Mouse (Mus musculus): ENCODE results near the gene Inpp5b. TPM values are rescaled to one million over a fixed set of nuclear protein-coding genes. Genes with fewer than 3 reads are reported as not detected.
"Not testable (repeated sequence)": the region's sequence is repeated elsewhere in the genome, so short reads cannot be mapped to it uniquely, and the experiment has no call there.

Gene Inpp5b
- total RNA-seq, 2 experiments from 2014 or later = 8.9 to 10.6 TPM

GRCm38 (mm10) chr4:124703881-124704796 is 37.5 kb upstream of the Inpp5b start:
- TF ChIP-seq CTCF (IDR thresholded peaks at IDR 0.05) = no peak
- intact Hi-C loops (cut with DNase I) = no loop called here
- DNase-seq = no peak
- Histone ChIP-seq H3K4me3 (peak overlapping the region; percentile 93), H3K27ac (peak overlapping the region; percentile 99)

- Histone ChIP-seq H3K27ac (peak overlapping the region; percentile 99), H3K4me3 (peak overlapping the region; percentile 93)
- peak; percentile 59 for DNase-seq
- TF ChIP-seq CTCF (IDR thresholded peaks at IDR 0.05) = no peak
- intact Hi-C loops (cut with DNase I) = no loop called here
Observed at GRCm38 (mm10) chr4:124704797-124705474, 36.7 kb upstream of the Inpp5b start.

GRCm38 (mm10) chr4:124705661-124706269 is 35.9 kb upstream of the Inpp5b start:
- peak overlapping the region; percentile 93 for H3K4me3 ChIP-seq

GRCm38 (mm10) chr4:124707381-124708199 is 34.1 kb upstream of the Inpp5b start:
- H3K27ac ChIP-seq = peak overlapping the region; percentile 21; the same call in 1 of the 2 replicates
- H3K4me3 ChIP-seq; intact Hi-C loops (cut with DNase I): not testable (repeated sequence)
- peak; percentile 48 for DNase-seq

More at GRCm38 (mm10) chr4:124705661-124706269, 35.9 kb upstream of the Inpp5b start:
- no peak for TF ChIP-seq CTCF (IDR thresholded peaks at IDR 0.05)
- peak overlapping the region; percentile 99 for H3K27ac ChIP-seq
- intact Hi-C loops (cut with DNase I) = no loop called here
- peak; percentile 34 for DNase-seq

- Histone ChIP-seq H3K4me3 (peak overlapping the region; percentile 58), H3K27ac (peak overlapping the region; percentile 90)
- DNase-seq; intact Hi-C loops (cut with DNase I): not testable (repeated sequence)
Observed at GRCm38 (mm10) chr4:124708200-124708517, 33.5 kb upstream of the Inpp5b start.

GRCm38 (mm10) chr4:124708518-124709477 is 32.9 kb upstream of the Inpp5b start:
- peak overlapping the region; percentile 90 for H3K27ac ChIP-seq
- peak overlapping the region; percentile 58 for H3K4me3 ChIP-seq
- intact Hi-C loops (cut with DNase I) = no loop called here
- peak; percentile 94 for DNase-seq
- peak; percentile 18; the same call in 1 of the 2 replicates for TF ChIP-seq CTCF (IDR thresholded peaks at IDR 0.05)

GRCm38 (mm10) chr4:124709961-124710446 is 31.6 kb upstream of the Inpp5b start:
- intact Hi-C loops (cut with DNase I) = loop anchor here (2.0 kb wide), 1 partner anchor 27 kb away; no protein-coding TSS in a partner anchor
- peak; percentile 67 for DNase-seq
- peak overlapping the region; percentile 57 for H3K4me3 ChIP-seq
- no peak for TF ChIP-seq CTCF (IDR thresholded peaks at IDR 0.05)
- peak overlapping the region; percentile 90 for H3K27ac ChIP-seq

- intact Hi-C loops (cut with DNase I) = loop anchor here (2.0 kb wide), 1 partner anchor 28 kb away; no protein-coding TSS in a partner anchor
- peak; percentile 79 for TF ChIP-seq CTCF (IDR thresholded peaks at IDR 0.05)
- H3K27ac ChIP-seq = peak overlapping the region; percentile 90
Observed at GRCm38 (mm10) chr4:124710776-124711291, 30.8 kb upstream of the Inpp5b start.

GRCm38 (mm10) chr4:124712618-124713017 is 29.0 kb upstream of the Inpp5b start:
- no peak for TF ChIP-seq CTCF (IDR thresholded peaks at IDR 0.05)
- no peak overlapping the region for H3K27ac ChIP-seq
- DNase-seq = no peak
- H3K4me3 ChIP-seq = no peak overlapping the region
- intact Hi-C loops (cut with DNase I) = no loop called here

More at GRCm38 (mm10) chr4:124710776-124711291, 30.8 kb upstream of the Inpp5b start:
- H3K4me3 ChIP-seq = peak overlapping the region; percentile 57; the same call in 1 of the 2 replicates
- DNase-seq = peak; percentile 34

- intact Hi-C loops (cut with DNase I) = loop anchor here (1.0 to 2.0 kb wide), 2 partner anchors 88 to 135 kb away; partner anchors contain the start of gene Mtf1
Observed at GRCm38 (mm10) chr4:124713850-124714249, 27.8 kb upstream of the Inpp5b start.

More at GRCm38 (mm10) chr4:124713850-124714249, 27.8 kb upstream of the Inpp5b start:
- not testable (repeated sequence) for DNase-seq, H3K4me3 ChIP-seq, H3K27ac ChIP-seq

Data from gastrocnemius, adult 2 months (tissue).